Mouse (Mus musculus) left cerebral cortex, adult 2 months (tissue): ENCODE measurements around the gene Klhl23. TPM values are rescaled to one million over a fixed set of nuclear protein-coding genes. Genes with fewer than 3 reads are reported as not detected.

Source experiments
- DNase-seq, 2 experiments: peaks; one replicate each; pipeline ENCODE4 v3.0.0; 2021 to 2022; ENCODE audit warnings: low spot score in 2 of 2, mixed read lengths in 1 of 2; ENCODE audit errors: extremely low spot score in 1 of 2
- H3K27ac ChIP-seq: fragments of 200-600 bp; 2 replicates; pipeline ENCODE4 v1.8.1; 2022
- H3K4me3 ChIP-seq: fragments of 200-600 bp; 2 replicates; pipeline ENCODE4 v1.8.1; 2022
- CTCF ChIP-seq: fragments of 200-600 bp; IDR thresholded peaks from 2 replicates; pipeline ENCODE4 v1.8.1; 2022; ENCODE audit warnings: antibody characterized with exemption, mild to moderate bottlenecking, moderate library complexity
- intact Hi-C: fragments of 180-260 bp; cut with DNase I; formaldehyde crosslinking; loops from one replicate; pipeline ENCODE4 v1.15.1; 2025
- total RNA-seq, 2 experiments: library from RNA; stranded (reverse); gene quantifications; 2 replicates each; pipeline ENCODE4 v1.2.3; 2021

Gene Klhl23
- total RNA-seq, 2 experiments from 2014 or later = 49.2 to 53.7 TPM

DNA sequence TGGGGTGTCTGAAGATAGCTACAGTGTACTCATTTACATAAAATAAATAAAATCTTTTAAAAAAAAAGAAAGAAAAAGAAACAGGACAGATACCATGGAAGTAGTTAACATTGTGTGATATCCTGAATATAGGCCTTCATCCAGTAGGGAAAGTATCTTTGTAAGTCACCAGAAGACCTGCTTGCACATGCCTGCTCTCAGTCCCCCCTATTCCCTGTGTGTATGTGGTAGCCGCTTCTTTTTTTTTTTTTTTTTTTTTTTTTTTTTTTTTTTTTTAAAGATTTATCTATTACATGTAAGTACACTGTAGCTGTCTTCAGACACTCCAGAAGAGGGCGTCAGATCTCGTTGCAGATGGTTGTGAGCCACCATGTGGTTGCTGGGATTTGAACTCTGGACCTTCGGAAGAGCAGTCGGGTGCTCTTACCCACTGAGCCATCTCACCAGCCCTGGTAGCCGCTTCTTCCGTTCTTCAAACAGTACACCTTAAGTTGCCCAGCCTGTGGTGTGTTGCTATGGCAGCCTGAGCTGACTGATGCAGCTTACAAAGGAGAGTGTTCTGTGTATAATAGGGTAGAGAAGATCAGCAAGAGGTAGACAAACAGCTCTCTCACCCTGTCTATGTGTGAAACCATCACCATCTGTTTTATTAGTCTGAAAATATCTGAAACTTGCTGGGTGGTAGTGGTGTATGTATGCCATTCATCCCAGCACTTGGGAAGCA is 15.7 kb downstream of the Klhl23 start:
- Histone ChIP-seq H3K4me3 (no peak overlapping the region), H3K27ac (no peak overlapping the region)
- DNase-seq = no peak
- intact Hi-C loops = no loop called here
- TF ChIP-seq CTCF = no peak

- TF ChIP-seq CTCF = no peak
- H3K4me3 ChIP-seq = no peak overlapping the region
- no peak for DNase-seq
- H3K27ac ChIP-seq = no peak overlapping the region
- intact Hi-C loops = no loop called here
These were observed 16.3 kb downstream of the Klhl23 start for GRCm38 (mm10) chr2:69837996-69838395.

DNA sequence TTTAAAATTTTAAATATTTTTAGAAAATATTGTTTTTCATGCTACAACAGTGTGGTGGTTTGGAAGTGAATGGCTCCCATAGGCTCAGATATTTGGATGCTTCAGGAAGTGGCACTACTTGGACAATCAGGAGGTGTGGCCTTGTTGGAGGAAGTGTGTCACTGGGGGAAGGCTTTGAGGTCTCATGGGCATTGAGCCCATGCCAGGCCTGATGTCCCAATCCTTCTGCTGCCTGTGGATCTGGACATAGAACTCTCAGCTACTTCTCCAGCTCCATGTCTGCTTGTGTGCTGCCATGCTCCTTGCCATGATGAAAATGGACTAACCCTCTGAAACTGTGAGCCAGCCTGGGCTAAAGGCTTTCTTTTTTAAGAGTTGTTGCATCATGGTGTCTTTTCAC is 17.0 kb downstream of the Klhl23 start:
- Histone ChIP-seq H3K4me3 (no peak overlapping the region), H3K27ac (no peak overlapping the region)
- no peak for DNase-seq
- intact Hi-C loops = no loop called here
- TF ChIP-seq CTCF = no peak

DNA sequence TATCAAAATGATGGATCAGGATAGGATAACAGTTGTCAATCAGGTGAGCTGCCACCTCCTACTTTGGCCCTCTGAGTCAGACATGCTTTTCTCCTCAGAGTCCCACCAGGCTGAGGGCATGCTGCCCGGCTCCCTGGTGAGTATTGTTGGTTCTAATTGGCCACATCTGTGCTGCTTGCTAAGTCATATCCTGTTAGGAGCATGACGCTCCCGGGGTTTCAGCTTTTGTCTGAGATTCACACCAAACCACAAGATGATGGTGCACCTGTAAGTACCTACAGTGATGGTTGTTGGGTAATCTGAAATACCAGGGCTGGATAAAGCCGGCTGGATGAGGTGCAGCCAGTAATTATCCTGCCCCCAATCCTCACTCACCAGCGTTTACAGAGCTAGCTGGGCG is 18.5 kb downstream of the Klhl23 start:
- no peak for DNase-seq
- TF ChIP-seq CTCF = no peak
- intact Hi-C loops = no loop called here
- no peak overlapping the region for H3K4me3 ChIP-seq
- H3K27ac ChIP-seq = no peak overlapping the region

DNA sequence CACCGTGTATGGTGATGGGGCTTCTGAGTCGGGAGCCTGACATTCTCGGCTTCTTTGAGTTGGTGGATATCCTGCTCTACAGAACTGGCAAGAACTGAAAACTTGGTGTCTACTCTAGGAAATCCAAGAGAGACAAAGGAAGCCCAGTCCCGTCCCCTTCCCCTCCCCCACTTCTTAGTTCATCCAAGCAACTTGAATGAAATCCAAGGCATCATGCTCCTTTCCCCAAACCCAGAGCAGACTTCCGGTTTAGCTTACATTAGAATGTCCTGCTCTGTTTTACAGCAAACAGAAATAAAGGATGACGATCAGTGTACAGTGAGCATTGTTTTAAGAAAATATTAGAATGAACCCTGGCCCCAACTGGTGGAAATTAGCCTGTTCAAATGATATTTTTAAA is 27.5 kb downstream of the Klhl23 start:
- TF ChIP-seq CTCF = no peak
- Histone ChIP-seq H3K4me3 (no peak overlapping the region), H3K27ac (no peak overlapping the region)
- no peak for DNase-seq
- intact Hi-C loops = no loop called here

- Histone ChIP-seq H3K4me3 (no peak overlapping the region), H3K27ac (no peak overlapping the region)
- DNase-seq = no peak
- intact Hi-C loops = loop anchor here (5.0 kb wide), 1 partner anchor 49 kb away; no protein-coding TSS in a partner anchor
- peak; percentile 7; the same call in 1 of the 2 replicates for TF ChIP-seq CTCF
These were observed 29.8 kb downstream of the Klhl23 start for GRCm38 (mm10) chr2:69851427-69852058.

DNA sequence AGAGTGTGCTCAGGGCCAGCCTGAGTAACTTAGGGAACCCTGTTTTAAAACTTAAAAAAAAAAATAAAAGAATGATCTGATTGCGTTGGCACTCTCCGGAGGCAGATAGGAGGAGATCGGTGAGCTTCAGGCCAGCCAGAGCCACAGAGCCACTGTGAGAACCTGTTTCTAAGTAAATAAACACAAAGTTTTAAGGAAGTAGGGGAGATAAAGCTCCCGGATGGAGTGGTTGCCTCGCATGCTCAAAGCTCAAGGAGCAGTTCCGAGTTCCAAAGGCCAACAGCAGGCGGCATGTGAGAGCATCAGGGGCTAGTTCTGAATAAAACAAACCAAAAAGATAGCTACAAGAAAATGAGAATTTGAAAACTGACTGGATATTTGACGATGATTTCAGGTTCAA is 34.6 kb downstream of the Klhl23 start:
- H3K27ac ChIP-seq = no peak overlapping the region
- TF ChIP-seq CTCF = no peak; the same call in 1 of the 2 replicates
- no peak for DNase-seq
- intact Hi-C loops = no loop called here
- no peak overlapping the region for H3K4me3 ChIP-seq

GRCm38 (mm10) chr2:69857882-69858281 is 36.1 kb downstream of the Klhl23 start:
- H3K4me3 ChIP-seq = no peak overlapping the region
- H3K27ac ChIP-seq = no peak overlapping the region
- intact Hi-C loops = no loop called here
- TF ChIP-seq CTCF = peak; percentile 25
- no peak for DNase-seq

DNA sequence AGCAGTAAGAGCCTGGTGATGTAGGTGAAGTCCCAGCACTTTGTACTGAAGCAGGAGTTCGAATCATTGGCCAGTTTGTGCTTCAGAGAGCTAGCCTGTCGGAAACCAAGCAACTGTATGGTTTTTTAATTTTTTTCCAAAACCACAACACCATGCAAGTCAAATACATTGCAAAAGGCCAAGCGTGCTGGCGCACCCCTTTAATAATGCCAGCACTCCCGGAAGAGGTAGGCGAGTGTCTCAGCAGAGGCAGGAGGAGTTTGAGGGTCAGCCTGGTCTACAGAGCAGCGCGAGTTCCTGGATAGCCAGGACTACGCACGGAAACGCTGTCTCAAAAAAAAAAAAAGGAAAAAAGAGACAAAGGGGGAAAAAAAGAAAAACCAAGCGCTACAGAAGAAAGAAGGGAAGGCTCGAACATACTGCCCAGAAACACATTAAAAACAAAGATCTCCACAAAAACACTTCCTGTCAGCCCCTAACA is 39.3 kb downstream of the Klhl23 start:
- intact Hi-C loops = loop anchor here (2.0 to 5.0 kb wide), 4 partner anchors 36 to 139 kb away; partner anchors contain the start of gene Ppig
- peak overlapping the region; percentile 92 for H3K27ac ChIP-seq

GRCm38 (mm10) chr2:69861485-69862091 is 39.8 kb downstream of the Klhl23 start, which contains the start of gene Ssb:
Gene Ssb, plus strand, starts transcription at chr2:69861562.
- DNase-seq = peak; percentile 93 to 94
- Histone ChIP-seq H3K27ac (peak within 1 kb of the TSS; percentile 92), H3K4me3 (peak within 1 kb of the TSS; percentile 69)
- intact Hi-C loops = loop anchor here (2.0 to 5.0 kb wide), 4 partner anchors 37 to 139 kb away; partner anchors contain the start of gene Ppig
- no peak for TF ChIP-seq CTCF

More for the DNA sequence above, 39.3 kb downstream of the Klhl23 start:
- TF ChIP-seq CTCF = no peak
- peak; percentile 29 to 30 for DNase-seq
- peak overlapping the region; percentile 69 for H3K4me3 ChIP-seq

- intact Hi-C loops = loop anchor here (5.0 kb wide), 3 partner anchors 70 to 140 kb away; partner anchors contain the start of gene Ppig
- Histone ChIP-seq H3K27ac (peak overlapping the region; percentile 92), H3K4me3 (peak overlapping the region; percentile 69)
- TF ChIP-seq CTCF = no peak
- DNase-seq = no peak
These were observed 40.4 kb downstream of the Klhl23 start for GRCm38 (mm10) chr2:69862117-69862657.
